Mouse (Mus musculus) G1E-ER4 (cell line): ENCODE data around the gene Celf2. TPM values are rescaled to one million over a fixed set of nuclear protein-coding genes. Genes with fewer than 3 reads are reported as not detected.

Experiments used
- GATA1 ChIP-seq: IDR thresholded peaks from one replicate; pipeline ENCODE4 v1.8.0; 2012; ENCODE audit warnings: low read length, inconsistent platforms
- polyA plus RNA-seq: library from polyadenylated mRNA; stranded (reverse); fragments of >175 nt; gene quantifications from 2 replicates; pipeline ENCODE4 v1.2.3, GENCODE M21; 2012

Celf2 gene
- polyA plus RNA-seq, 1 experiment: 0.32 TPM

DNA sequence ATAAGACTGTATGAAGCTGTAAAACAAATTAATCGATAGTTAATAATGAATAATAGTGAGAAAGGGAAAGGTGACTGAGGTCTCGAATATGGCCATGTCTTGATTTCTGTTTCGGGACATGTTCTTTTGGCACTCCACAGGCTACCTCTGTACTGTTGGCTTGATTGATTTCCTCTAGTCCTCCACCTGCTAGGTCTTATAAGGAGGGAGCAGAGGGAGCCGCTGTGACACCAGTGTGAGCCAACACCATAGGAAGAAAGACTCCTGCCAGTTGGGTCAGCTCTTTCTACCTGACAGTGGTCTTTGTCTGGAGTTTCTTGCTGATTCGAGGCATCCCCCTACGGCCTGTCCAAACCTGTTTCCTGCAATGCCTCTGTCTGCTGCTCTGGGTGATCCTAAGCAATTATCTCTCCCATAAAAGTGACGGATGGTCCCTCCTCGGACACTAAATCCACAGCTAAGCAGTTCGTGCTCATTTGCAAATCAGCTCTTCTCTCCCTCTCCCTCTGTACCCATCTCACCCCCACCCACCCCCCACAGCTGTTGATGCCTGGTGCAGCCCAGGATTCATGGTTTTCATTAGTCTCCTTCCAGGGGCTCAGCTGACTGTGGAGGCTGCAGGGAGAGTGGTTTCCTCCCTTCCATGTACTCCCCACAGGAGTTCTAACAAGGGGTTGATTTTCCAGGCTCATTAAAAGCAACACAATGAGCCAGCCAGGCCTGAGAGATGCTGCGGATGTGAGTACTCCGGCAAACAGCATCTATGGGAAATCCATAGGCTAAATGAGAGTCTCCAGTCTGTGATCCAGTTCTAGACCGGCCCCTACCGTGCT lies 1003.2 kb downstream of the Celf2 start:
- no peak for TF ChIP-seq GATA1

- no peak for TF ChIP-seq GATA1
These were observed 1003.8 kb downstream of the Celf2 start for GRCm38 (mm10) chr2:6505531-6505930.

GRCm38 (mm10) chr2:6498101-6498500 lies 1011.3 kb downstream of the Celf2 start:
- no peak for TF ChIP-seq GATA1

GRCm38 (mm10) chr2:6497636-6498035 lies 1011.7 kb downstream of the Celf2 start:
- no peak for TF ChIP-seq GATA1

- TF ChIP-seq GATA1: no peak
These were observed 1015.5 kb downstream of the Celf2 start for GRCm38 (mm10) chr2:6493886-6494285.

GRCm38 (mm10) chr2:6490870-6491269 lies 1018.5 kb downstream of the Celf2 start:
- TF ChIP-seq GATA1: no peak

DNA sequence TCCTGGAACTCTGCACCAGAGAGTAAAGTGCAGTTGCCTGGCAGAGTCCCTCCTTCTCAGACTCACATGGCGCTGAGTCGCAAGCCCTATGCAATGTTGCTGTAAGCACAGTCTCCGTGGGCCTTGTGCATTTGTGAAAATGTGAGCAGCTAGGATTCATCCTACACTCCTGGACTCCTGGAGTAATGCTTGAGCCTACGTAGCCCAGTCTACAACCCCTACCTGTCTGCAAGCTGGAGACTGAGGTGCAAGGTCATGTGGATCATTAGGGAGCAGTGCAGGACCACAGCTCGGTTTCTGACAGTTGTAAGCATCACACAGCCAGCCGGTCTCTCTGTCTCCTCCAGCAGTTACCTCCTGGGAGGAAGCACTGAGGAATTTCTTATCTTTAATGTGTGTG lies 1019.3 kb downstream of the Celf2 start:
- no peak for TF ChIP-seq GATA1
